Mouse (Mus musculus): ENCODE data around the gene L3hypdh.
"Not testable (repeated sequence)": the region's sequence is repeated elsewhere in the genome, so short reads cannot be mapped to it uniquely, and the experiment has no call there.

Gene L3hypdh

DNA sequence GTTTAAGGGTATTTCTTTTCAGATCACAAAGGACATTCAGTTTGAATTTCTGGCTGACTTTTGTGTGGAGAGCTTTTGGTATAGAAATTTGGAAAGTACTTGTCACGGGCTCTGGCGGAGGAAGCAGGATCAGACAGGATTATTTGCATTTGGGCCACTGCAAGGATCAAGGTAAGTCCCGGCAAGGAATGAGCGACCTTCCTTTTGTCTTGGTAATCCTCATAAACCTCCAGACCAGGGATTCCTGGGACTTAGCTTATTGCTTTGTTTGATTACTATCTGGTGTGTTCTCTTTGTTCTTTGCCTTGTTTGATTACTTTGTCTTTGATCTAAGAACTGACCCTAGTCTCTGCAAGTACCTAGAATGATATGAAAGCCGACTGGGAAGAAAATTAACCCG lies 31.4 kb downstream of the L3hypdh start:
- DNase-seq (ENCODE audit: low spot score in 2 of 2) = no peak

DNA sequence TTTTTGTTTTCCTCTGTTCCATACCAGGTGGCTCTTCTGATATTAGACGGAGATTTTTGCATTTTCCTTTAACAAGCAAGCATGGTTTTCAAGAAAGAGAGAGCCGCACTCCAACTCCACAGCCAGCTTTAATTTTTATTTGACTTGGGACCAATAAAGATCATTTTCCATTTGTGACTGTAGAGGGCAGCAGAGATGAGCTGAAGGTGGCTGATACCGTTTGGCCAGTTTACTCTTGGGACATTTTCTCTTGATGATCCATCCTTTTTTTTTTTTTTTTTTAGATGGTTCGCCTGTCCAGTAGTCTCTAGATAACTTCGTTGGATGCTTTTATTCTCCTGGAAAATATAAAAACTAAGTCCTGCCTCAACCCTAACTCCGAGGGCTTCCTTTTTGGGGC lies 31.9 kb downstream of the L3hypdh start:
- no peak for DNase-seq (ENCODE audit: low spot score in 2 of 2)

DNA sequence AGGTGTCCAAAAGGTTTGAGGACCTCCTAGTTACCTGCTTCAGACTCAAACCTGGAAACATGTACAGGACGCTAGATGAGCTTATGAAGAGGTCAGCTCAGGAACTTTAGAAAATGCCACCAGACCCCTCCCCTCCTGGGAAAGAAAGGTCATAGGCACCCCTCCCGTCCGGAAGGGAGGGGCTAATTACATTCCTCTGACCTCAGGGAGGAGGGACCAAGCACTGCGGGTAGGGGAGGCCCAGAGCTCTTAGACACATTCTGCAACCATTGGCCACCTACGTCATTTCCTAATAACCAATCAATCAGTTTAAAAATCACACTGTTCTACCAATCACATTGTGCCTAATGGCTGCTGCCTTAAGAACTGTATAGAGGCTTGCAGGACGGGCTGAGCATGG lies 32.7 kb downstream of the L3hypdh start:
- no peak for DNase-seq (ENCODE audit: low spot score in 2 of 2)

GRCm38 (mm10) chr12:72050821-72051220 lies 34.4 kb downstream of the L3hypdh start:
- DNase-seq (ENCODE audit: low spot score in 2 of 2) = no peak

DNA sequence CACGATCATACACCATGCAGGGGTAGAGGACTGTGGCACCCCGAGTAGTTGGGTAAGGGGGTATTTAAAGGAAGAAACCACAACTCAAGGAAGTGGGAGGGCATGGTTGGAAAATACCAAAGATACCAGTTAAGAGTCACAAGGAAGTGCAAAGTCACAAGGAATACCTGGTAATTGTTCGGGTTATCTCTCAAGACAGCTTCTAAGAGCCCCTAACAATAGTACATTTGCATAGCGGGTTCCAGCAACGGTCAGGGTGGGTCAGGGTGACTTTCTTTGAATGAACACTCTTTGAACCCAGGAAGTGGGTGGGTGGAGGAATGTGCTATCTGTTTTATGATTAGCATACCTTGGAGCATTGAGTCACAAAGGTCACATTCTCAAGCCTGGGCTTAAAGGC lies 35.1 kb downstream of the L3hypdh start:
- not testable (repeated sequence) for DNase-seq (ENCODE audit: low spot score in 2 of 2)

DNA sequence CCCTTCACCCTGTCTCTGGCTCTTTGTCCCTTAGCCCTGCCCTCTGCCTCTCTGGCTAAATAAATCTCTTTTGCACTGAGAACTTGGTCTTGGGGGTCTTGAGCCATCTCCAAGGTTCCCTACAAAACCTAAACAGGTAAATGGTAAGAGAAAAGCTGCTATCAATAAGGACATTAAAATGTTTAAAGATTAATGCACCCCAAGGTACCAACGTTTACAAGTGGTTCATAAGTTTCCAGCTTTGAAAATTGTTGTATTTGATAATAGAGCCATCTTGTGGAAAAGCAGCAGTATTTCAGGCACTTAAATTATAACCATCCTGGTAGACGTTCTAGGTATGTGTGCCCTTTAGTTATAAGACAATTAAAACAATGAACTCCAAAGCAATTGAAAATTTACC lies 37.7 kb downstream of the L3hypdh start:
- DNase-seq (ENCODE audit: low spot score in 2 of 2) = no peak

DNA sequence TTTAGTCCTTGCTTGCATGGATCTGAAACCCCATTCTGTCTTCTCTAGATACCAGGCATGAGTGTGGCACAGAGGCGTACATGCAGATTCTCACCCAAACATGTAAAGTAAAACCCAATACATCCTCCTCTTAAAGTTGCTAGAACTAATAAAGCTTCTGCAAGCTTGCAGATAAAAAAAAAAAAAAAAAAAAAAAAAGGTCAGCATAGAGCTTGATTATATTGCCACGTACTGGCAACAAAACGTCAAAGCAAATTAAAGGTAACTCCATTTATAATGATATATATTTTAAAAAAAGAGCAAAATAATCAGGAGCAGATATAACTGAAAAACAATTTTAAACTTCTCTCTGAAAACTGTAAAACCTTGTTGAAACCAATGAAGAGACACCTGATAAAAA lies 44.0 kb downstream of the L3hypdh start:
- no peak for DNase-seq (ENCODE audit: low spot score in 2 of 2)

DNA sequence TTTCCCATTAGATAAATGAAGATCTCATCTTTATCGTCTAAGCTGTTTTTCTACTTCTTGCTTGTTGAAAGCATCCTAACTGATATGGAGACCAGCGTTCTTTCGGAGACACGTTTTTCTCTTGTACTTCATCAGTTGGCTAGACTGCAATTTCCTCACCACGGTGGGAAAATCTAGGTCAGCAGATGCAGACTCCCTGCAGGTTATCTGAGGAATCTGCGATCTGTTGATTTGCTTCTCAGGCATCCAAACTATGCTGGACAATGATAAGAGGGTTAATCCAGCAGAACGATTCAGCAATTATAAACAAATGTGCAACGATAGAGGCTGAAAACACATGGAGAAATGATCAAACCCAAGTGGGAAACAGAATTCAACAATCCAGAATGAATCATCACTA lies 45.7 kb downstream of the L3hypdh start:
- DNase-seq (ENCODE audit: low spot score in 2 of 2) = no peak

GRCm38 (mm10) chr12:72038866-72039265 lies 46.4 kb downstream of the L3hypdh start:
- no peak for DNase-seq (ENCODE audit: low spot score in 2 of 2)

DNA sequence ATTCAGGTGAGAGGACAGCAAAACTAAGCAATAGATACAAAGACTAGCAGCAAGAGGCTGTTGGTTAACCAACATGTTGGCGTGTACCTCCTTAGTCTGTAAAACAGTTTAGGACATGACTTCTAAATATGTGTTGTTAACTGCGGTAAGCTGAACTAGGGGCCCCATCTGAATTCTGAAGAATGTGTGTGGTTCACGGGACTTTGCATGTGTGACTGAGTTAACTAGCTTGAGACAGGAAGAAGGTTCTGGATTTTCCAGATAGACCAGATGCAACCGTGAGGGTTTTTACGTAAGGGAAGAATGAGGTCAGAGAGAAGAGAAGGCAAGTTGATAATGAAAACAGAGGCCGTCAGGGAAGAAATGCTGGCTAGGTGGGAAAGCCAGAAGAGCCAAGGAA lies 48.2 kb downstream of the L3hypdh start:
- DNase-seq (ENCODE audit: low spot score in 2 of 2) = no peak

DNA sequence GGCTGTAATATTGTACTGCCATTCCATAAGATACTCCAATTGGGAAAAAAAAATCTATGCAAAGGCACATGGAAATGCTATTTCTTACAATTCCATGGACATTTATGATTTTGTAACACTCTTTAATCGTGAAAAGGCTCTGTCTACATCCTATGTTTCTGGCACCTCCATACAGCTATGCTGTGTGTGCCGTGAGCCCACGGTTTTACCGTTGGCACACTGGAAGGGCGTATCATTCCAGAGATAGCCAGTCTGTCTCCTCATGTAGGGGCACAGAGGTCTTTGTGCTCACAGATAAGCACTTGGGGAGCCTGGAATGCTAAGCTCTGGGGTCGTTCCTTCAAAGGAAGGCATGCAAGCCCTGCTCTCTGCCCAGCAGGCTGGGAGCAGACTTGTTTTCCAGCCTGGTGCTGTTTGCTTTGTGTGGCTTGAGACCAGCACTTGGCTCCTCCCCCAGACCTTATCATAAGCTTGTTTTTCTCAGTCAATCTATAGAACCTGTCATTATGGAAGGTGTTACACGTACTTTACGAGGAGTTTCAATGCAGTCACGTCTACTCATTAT lies 49.1 kb downstream of the L3hypdh start:
- DNase-seq (ENCODE audit: low spot score in 2 of 2) = no peak

GRCm38 (mm10) chr12:72031794-72032193 lies 53.4 kb downstream of the L3hypdh start:
- no peak for DNase-seq (ENCODE audit: low spot score in 2 of 2)

GRCm38 (mm10) chr12:72031171-72031570 lies 54.1 kb downstream of the L3hypdh start:
- DNase-seq (ENCODE audit: low spot score in 2 of 2) = no peak

GRCm38 (mm10) chr12:72025275-72025795 lies 59.9 kb downstream of the L3hypdh start:
- DNase-seq (ENCODE audit: low spot score in 2 of 2) = no peak

- DNase-seq (ENCODE audit: low spot score in 2 of 2) = no peak
Observed at GRCm38 (mm10) chr12:72023572-72023971, 61.7 kb downstream of the L3hypdh start.

All from spleen, postnatal 14 days (tissue).